Comparison of ENCODE assay signal across 9 mouse cellular contexts in the genomic region with DNA sequence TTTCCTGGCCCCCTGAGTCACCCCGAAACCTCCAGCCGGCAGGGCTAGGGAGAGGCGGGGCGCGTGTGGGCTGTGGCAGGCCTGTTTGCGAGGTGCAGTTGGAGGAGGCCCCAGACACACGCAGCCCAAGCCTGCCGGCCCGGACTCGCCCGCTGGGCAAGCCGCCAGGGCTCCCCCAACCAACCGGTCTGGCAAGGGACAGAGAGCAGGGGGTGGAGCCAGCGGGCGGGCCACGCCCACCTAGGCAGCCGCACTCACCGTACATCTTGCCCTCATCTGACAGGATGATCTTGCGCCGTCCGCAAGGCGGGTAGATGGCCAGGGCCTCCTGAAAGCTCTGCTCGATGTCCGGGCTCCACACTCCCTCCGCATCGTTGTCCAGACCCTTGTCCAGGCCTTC. TPM values are rescaled to one million over a fixed set of nuclear protein-coding genes. Genes with fewer than 3 reads are reported as not detected.
DNase-seq lines count a peak whose midpoint lies in the region; ATAC-seq lines count a peak whose summit lies in the region.
"Had no signal": no experiment of that assay in that cellular context is flagged by ENCODE, and none has a peak within 500 bp of the region (broad histone marks: within the 10 kb centered on the region; RNA-seq: fewer than 3 reads in every experiment).

No protein-coding gene starts in this region.

- H3K27ac ChIP-seq in embryonic facial prominence, embryonic 10.5 days (replicated peaks): peak overlapping the region; percentile 26
- peak overlapping the region; percentile 77 for H3K27ac ChIP-seq in intestine, embryonic 14.5 days (ENCODE audit: low read depth)
- H3K27ac ChIP-seq in limb, embryonic 10.5 days: peak overlapping the region; percentile 74
- H3K27ac ChIP-seq in midbrain, embryonic 11.5 days (ENCODE audit: low read depth, low read length): no peak overlapping the region

- peak; percentile 77 for ATAC-seq in intestine, embryonic 14.5 days (replicated peaks; ENCODE audit: low FRiP score, low TSS enrichment, low read depth)
- peak; percentile 81 for ATAC-seq in midbrain, embryonic 11.5 days (ENCODE audit: low FRiP score)

- H3K4me1 ChIP-seq in embryonic facial prominence, embryonic 10.5 days: peaks cover 59% of the 10 kb centered on the region
- peaks cover 53% of the 10 kb centered on the region for H3K4me1 ChIP-seq in intestine, embryonic 14.5 days (replicated peaks; ENCODE audit: control insufficient read depth, insufficient read depth, low read length)
- peaks cover 59% of the 10 kb centered on the region for H3K4me1 ChIP-seq in limb, embryonic 10.5 days
- H3K4me1 ChIP-seq in midbrain, embryonic 11.5 days (ENCODE audit: control insufficient read depth, insufficient read depth, low read length): peaks cover 16% of the 10 kb centered on the region

- 11% methylated on average over 26 of the region's 26 CpGs for WGBS in embryonic facial prominence, embryonic 10.5 days
- 2% methylated on average over 26 of the region's 26 CpGs for WGBS in intestine, embryonic 14.5 days
- WGBS in limb, embryonic 10.5 days: 7% methylated on average over 26 of the region's 26 CpGs
- 6% methylated on average over 26 of the region's 26 CpGs for WGBS in midbrain, embryonic 11.5 days

- H3K27me3 ChIP-seq in embryonic facial prominence, embryonic 10.5 days (replicated peaks; ENCODE audit: low read depth, poor library complexity, severe bottlenecking): peaks cover 19% of the 10 kb centered on the region
- no peaks in the 10 kb centered on the region for H3K27me3 ChIP-seq in intestine, embryonic 14.5 days (replicated peaks; ENCODE audit: control insufficient read depth, insufficient read depth, low read length)
- H3K27me3 ChIP-seq in limb, embryonic 10.5 days (ENCODE audit: low read depth, poor library complexity, severe bottlenecking): no peaks in the 10 kb centered on the region
- H3K27me3 ChIP-seq in midbrain, embryonic 11.5 days (ENCODE audit: control insufficient read depth, insufficient read depth, low read length): peaks cover 6% of the 10 kb centered on the region

- H3K36me3 ChIP-seq in embryonic facial prominence, embryonic 10.5 days (replicated peaks): peaks cover 52% of the 10 kb centered on the region
- peaks cover 43% of the 10 kb centered on the region for H3K36me3 ChIP-seq in intestine, embryonic 14.5 days (ENCODE audit: control insufficient read depth, insufficient read depth, low read length)
- H3K36me3 ChIP-seq in limb, embryonic 10.5 days: peaks cover 51% of the 10 kb centered on the region
- no peaks in the 10 kb centered on the region for H3K36me3 ChIP-seq in midbrain, embryonic 11.5 days (ENCODE audit: control insufficient read depth, insufficient read depth, low read length)

- H3K4me3 ChIP-seq in embryonic facial prominence, embryonic 10.5 days: peak overlapping the region; percentile 45
- no peak overlapping the region for H3K4me3 ChIP-seq in intestine, embryonic 14.5 days (ENCODE audit: low read depth, low read length)
- H3K4me3 ChIP-seq in limb, embryonic 10.5 days: peak overlapping the region; percentile 42
- no peak overlapping the region; the same call in 1 of the 2 replicates for H3K4me3 ChIP-seq in midbrain, embryonic 11.5 days (ENCODE audit: low read depth, low read length)

- peak overlapping the region; percentile 48 for H3K4me2 ChIP-seq in intestine, embryonic 14.5 days (ENCODE audit: low read length)
- peak overlapping the region; percentile 43 for H3K4me2 ChIP-seq in midbrain, embryonic 11.5 days

- peak; percentile 32 for DNase-seq in cerebellum, adult 11 months
- no peak for DNase-seq in cerebellum, adult 8-10 months
- peak; percentile 84 for DNase-seq in embryonic facial prominence, embryonic 10.5 days (ENCODE audit: low spot score)
- DNase-seq in gastrocnemius, postnatal 4 days (ENCODE audit: low spot score in 2 of 2): peak; percentile 82 to 88
- DNase-seq in intestine, embryonic 14.5 days (ENCODE audit: low spot score): peak; percentile 94
- DNase-seq in limb, embryonic 10.5 days (ENCODE audit: low spot score): peak; percentile 82
- DNase-seq in midbrain, embryonic 11.5 days (ENCODE audit: low spot score, missing footprints): no peak
- peak; percentile 43 for DNase-seq in spleen, adult 12 weeks (ENCODE audit: low spot score)

- no peaks in the 10 kb centered on the region for H3K9me3 ChIP-seq in embryonic facial prominence, embryonic 10.5 days
- H3K9me3 ChIP-seq in intestine, embryonic 14.5 days (ENCODE audit: control insufficient read depth, low read length): no peaks in the 10 kb centered on the region
- H3K9me3 ChIP-seq in limb, embryonic 10.5 days (replicated peaks): no peaks in the 10 kb centered on the region
- H3K9me3 ChIP-seq in midbrain, embryonic 11.5 days (ENCODE audit: control insufficient read depth, low read length): no peaks in the 10 kb centered on the region

- peak overlapping the region; percentile 27; the same call in 1 of the 2 replicates for H3K9ac ChIP-seq in intestine, embryonic 14.5 days (ENCODE audit: low read length)
- peak overlapping the region; percentile 46 for H3K9ac ChIP-seq in midbrain, embryonic 11.5 days (ENCODE audit: low read length)

RNA-seq across cellular contexts. Expression of gene Tead3, which starts 9.5 kb away (rescaled TPM):
- polyA plus RNA-seq in embryonic facial prominence, embryonic 10.5 days (2016; fragmentation: Nextera tagmentation; extraction: Ambion mirVana): 8.4 and 9.2 TPM in 2 replicates
- total RNA-seq in gastrocnemius, postnatal 4 days (2021): 10 to 100 TPM; 24.3 to 24.6 TPM
- 12.0 and 13.3 TPM in 2 replicates for polyA plus RNA-seq in intestine, embryonic 14.5 days (2014; fragmentation: Nextera tagmentation; extraction: Ambion mirVana)
- polyA plus RNA-seq in limb, embryonic 10.5 days (2016; fragmentation: Nextera tagmentation; extraction: Ambion mirVana): 5.2 and 9.8 TPM in 2 replicates
- polyA plus RNA-seq in midbrain, embryonic 11.5 days (2014; fragmentation: Nextera tagmentation; extraction: Ambion mirVana): 3.5 and 3.7 TPM in 2 replicates

RNA-seq across cellular contexts. Expression of gene Rpl10a, which starts 12.8 kb away (rescaled TPM):
- polyA plus RNA-seq in embryonic facial prominence, embryonic 10.5 days (2016; fragmentation: Nextera tagmentation; extraction: Ambion mirVana): 539 and 546 TPM in 2 replicates
- total RNA-seq in gastrocnemius, postnatal 4 days (2021): 100 to 1,000 TPM; 919 to 955 TPM
- 909 and 955 TPM in 2 replicates for polyA plus RNA-seq in intestine, embryonic 14.5 days (2014; fragmentation: Nextera tagmentation; extraction: Ambion mirVana)
- 502 and 576 TPM in 2 replicates for polyA plus RNA-seq in limb, embryonic 10.5 days (2016; fragmentation: Nextera tagmentation; extraction: Ambion mirVana)
- polyA plus RNA-seq in midbrain, embryonic 11.5 days (2014; fragmentation: Nextera tagmentation; extraction: Ambion mirVana): 465 and 471 TPM in 2 replicates

RNA-seq across cellular contexts. Expression of gene Tulp1, which starts 23.9 kb away (rescaled TPM):
- polyA plus RNA-seq in embryonic facial prominence, embryonic 10.5 days (2016; fragmentation: Nextera tagmentation; extraction: Ambion mirVana): 3.4 and 4.9 TPM in 2 replicates
- total RNA-seq in gastrocnemius, postnatal 4 days (2021): under 1 TPM; 0.47 to 0.57 TPM
- polyA plus RNA-seq in intestine, embryonic 14.5 days (2014; fragmentation: Nextera tagmentation; extraction: Ambion mirVana): 3.7 and 4.0 TPM in 2 replicates
- 3.4 and 4.1 TPM in 2 replicates for polyA plus RNA-seq in limb, embryonic 10.5 days (2016; fragmentation: Nextera tagmentation; extraction: Ambion mirVana)
- 4.6 and 4.9 TPM in 2 replicates for polyA plus RNA-seq in midbrain, embryonic 11.5 days (2014; fragmentation: Nextera tagmentation; extraction: Ambion mirVana)
- total RNA-seq: CH12.LX had no signal

RNA-seq across cellular contexts. Expression of gene Fance, which starts 27.8 kb away (rescaled TPM):
- polyA plus RNA-seq in embryonic facial prominence, embryonic 10.5 days (2016; fragmentation: Nextera tagmentation; extraction: Ambion mirVana): 28.4 and 30.9 TPM in 2 replicates
- 10 to 100 TPM; 24.9 to 25.4 TPM for total RNA-seq in gastrocnemius, postnatal 4 days (2021)
- 27.3 and 33.7 TPM in 2 replicates for polyA plus RNA-seq in intestine, embryonic 14.5 days (2014; fragmentation: Nextera tagmentation; extraction: Ambion mirVana)
- polyA plus RNA-seq in limb, embryonic 10.5 days (2016; fragmentation: Nextera tagmentation; extraction: Ambion mirVana): 32.9 and 35.5 TPM in 2 replicates
- 18.5 and 19.5 TPM in 2 replicates for polyA plus RNA-seq in midbrain, embryonic 11.5 days (2014; fragmentation: Nextera tagmentation; extraction: Ambion mirVana)

Comparison
In these comparisons a context has a peak if more than half of its experiments do, and no peak if none do; other contexts are left out.
1. DNase-seq: peak in cerebellum, adult 11 months (single experiment), embryonic facial prominence, embryonic 10.5 days (single experiment), gastrocnemius, postnatal 4 days (2 of 2), intestine, embryonic 14.5 days (single experiment), limb, embryonic 10.5 days (single experiment) and spleen, adult 12 weeks (single experiment); none in cerebellum, adult 8-10 months (single experiment) and midbrain, embryonic 11.5 days (single experiment).
2. H3K4me3 ChIP-seq: peak in embryonic facial prominence, embryonic 10.5 days (single experiment) and limb, embryonic 10.5 days (single experiment); none in intestine, embryonic 14.5 days (single experiment) and midbrain, embryonic 11.5 days (single experiment).